Mouse (Mus musculus) spleen, embryonic (tissue): ENCODE measurements at regions not wholly inside any gene's neighbourhood (a gene's known extent, or its start where the extent isn't known, plus 50 kb on each side); places are given as distances from the start of the nearest gene placed in this dataset.
"Not testable (repeated sequence)": the region's sequence is repeated elsewhere in the genome, so short reads cannot be mapped to it uniquely, and the experiment has no call there.

Source experiments
- CTCF ChIA-PET: fragments of 350-600 bp; sonication (Branson Sonifier 250); formaldehyde crosslinking; loops from one replicate; lab custom pipeline; 2022; lab: Charles Lee

DNA sequence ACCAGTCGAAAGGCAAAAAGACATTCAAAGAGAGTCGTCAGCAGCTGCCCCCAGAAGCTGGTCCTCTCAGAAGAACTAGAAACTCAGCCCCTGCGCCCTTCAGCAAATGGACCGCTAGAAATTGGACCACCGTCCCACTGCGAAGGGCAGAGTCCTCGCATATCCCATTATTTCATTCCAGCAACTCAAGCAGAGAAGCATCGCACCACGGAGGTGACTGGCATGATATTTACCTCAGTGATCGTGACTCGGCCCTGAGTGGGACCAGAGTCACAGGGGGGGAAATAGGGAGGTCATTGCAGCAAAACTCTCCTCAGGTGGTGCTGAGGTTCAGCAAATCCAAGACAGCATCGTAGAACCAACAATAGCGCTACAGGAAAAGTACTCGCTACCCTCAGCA, 105.7 kb upstream of the Nt5e start:
- CTCF ChIA-PET, result no interaction called here

- CTCF ChIA-PET, result no interaction called here
Observed at GRCm38 (mm10) chr9:88221850-88222353, 105.1 kb upstream of the Nt5e start.

DNA sequence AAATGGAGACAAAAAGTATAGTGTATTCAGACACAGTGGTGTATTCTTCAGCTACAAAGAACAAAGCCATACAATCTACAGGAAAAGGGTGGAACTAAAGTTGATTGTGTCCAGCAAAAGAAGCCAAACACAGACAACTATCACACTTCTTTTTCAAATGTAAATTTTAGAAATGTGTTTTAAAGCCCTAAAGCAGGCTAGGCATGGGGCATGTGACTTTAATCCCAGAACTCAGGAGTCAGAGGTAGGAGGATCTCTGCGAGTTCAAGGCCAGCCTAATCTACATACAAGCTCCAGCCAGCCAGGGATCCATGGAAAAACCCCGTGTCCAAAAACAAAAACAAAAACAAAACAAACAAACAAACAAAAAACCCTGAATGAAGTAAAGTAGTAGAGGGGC, 89.9 kb upstream of the Nt5e start:
- CTCF ChIA-PET, result no interaction called here

DNA sequence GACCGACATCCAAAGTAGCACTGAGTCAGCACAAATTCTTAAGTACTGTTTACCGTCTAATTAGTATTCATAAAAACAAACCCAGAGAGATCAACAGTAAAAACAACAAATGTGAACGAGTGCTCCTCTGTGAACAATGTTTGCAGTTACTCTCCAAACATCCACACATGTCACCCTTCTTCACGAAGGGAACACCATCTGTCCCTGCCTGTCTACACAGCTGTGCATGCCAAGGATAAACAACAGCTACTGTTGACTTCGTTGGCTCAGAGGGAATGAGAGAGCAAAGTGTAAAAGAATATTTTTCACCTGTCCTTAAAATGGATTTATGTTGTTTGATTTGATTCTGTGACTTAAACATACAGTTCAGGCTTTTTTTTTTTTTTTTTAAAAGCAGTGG, 88.7 kb upstream of the Nt5e start:
- CTCF ChIA-PET, result no interaction called here

DNA sequence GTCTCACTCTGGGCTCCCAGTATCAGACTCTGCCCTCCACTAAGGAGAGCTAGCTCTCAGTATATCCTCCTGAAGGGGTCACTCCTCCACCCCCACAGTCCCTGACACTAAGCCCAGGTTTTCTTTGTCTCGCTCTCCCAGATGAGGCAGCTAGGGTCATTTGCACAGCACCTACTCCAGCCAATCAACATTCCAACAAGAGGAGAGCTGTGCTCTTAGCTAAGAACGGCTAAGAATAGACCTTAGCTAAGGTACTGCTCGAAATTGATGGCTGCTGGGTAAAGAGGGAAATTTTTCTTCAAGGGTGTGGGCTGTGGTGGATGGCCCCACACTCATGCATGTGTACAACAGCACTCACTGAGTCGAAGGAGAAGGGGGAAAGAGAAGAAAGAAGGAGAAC, 86.3 kb upstream of the Nt5e start:
- CTCF ChIA-PET, result interaction anchor here (0.8 kb wide), 1 partner anchor 282 kb away, joined by 6 read pairs; no protein-coding TSS in a partner anchor

- CTCF ChIA-PET, result interaction anchor here (0.5 to 0.8 kb wide), 2 partner anchors 159 to 281 kb away, joined by 3 to 6 read pairs; no protein-coding TSS in a partner anchor
Observed at GRCm38 (mm10) chr9:88241203-88241995, 85.6 kb upstream of the Nt5e start.

DNA sequence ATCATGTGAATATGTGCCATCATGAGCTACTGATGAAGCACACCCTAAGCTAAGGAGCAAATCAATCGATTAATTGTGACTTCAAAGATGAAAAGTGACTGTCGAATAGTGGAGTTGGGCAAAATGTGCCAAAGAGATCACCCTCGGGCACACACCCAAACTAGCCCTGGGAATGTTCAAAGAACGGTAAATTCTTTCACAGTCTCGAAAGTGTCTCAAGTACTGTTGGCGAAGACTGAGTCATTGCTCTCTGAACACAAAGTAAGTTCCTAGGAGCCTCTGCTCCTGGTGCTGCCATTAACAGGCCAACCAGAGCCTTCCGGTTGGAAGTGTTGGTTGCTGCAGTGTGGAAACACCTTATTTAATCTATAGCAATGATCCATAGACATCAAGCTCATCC, 84.5 kb upstream of the Nt5e start:
- CTCF ChIA-PET, result no interaction called here

DNA sequence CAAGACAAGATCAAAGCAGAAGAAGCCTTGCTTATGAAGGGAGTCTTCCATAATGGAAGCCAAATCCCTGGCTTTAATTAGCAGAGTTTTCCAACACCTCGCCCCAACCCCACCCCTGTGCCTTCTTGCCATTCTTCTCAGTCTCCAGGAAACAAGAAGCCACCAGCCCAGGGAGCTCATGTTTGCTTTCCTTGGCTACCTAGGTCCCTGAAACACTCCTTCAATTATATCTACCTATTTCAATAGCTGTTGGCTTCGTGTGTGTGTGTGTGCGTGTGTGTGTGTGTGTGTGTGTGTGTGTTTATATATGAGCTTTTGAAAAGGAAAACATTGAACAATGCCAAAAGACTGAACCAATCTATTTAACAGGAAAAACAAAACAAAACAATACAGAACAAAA, 82.5 kb upstream of the Nt5e start:
- CTCF ChIA-PET, result no interaction called here

GRCm38 (mm10) chr9:88255948-88256347, 71.0 kb upstream of the Nt5e start:
- CTCF ChIA-PET, result no interaction called here

- CTCF ChIA-PET, result no interaction called here
Observed at GRCm38 (mm10) chr9:88259627-88260026, 67.4 kb upstream of the Nt5e start.

- CTCF ChIA-PET, result no interaction called here
Observed at GRCm38 (mm10) chr9:88260072-88260635, 66.8 kb upstream of the Nt5e start.

GRCm38 (mm10) chr9:88262461-88262860, 64.5 kb upstream of the Nt5e start:
- CTCF ChIA-PET, result no interaction called here

DNA sequence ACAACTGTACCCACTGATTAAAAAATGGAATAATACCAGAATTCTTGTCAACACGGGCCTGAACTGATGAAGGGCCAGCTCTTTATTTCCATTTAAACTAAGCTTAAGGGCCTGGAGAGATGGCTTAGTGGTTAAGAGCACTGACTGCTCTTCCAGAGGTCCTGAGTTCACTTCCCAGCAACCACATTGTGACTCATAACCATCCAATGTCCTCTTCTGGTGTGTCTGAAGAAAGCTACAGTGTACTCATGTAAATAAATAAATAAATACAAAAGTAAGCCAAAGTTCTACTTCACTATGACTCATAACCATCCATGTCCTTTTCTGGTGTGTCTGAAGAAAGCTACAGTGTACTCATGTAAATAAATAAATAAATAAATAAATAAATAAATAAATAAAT, 60.7 kb upstream of the Nt5e start:
- CTCF ChIA-PET, result not testable (repeated sequence)

GRCm38 (mm10) chr9:88268811-88269210, 58.2 kb upstream of the Nt5e start:
- CTCF ChIA-PET, result no interaction called here

DNA sequence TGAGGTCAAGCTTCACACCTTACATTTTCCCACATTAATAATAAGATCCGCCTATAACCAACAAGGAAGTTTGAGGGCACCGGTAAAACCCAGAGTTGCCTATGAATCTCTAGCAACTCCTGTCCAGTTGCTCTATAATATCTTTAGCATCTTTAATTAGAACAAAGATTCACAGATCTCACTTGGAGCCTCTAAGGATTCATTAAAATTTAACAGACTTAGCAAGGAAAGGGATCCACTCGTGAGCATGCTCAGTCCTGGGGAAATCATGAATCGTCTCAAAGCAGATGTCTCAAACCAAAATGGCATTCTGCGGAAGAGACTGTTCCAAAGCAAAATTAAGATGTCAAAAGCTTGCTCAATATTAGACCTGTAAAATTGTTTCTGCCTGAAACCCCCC, 57.8 kb upstream of the Nt5e start:
- CTCF ChIA-PET, result no interaction called here

DNA sequence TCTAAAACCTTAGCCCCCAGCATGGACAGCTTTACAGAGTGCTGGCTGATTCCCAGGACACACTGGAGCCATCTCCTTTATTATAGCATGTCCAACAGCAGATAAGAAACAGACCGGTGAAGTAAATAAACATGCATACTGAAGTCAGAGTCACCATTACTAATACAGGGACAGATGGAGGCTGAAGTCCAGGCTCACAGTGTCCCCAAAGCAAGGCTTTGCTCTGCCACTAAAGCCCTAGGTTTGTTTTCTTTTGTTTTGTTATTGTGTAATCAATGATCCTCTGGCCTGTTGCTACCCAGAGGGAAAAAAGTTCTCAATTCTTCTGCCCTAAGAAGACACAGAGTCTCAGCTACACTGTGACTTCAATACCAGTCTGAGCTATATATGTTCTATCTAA, 56.2 kb upstream of the Nt5e start:
- CTCF ChIA-PET, result no interaction called here

DNA sequence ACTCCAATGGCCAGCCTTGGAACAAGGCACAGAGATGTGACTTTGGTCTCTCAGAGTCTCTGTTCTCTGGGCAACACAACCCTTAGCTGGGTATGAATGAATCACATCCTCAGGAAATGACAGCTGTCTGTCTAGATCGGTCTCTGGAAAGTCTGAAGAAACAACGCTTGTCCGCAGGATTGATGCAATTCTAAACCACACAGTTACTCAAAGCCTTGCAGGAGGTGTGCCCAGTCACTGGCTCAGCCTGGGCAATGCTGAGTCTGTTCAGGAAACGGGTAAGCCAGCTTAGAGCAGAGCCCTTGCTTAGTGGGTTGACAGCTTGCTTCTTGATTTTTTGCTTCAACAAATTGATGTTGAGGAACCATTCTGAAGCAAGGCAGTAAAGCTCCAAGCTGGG, 53.7 kb upstream of the Nt5e start:
- CTCF ChIA-PET, result no interaction called here

GRCm38 (mm10) chr9:88274040-88274439, 53.0 kb upstream of the Nt5e start:
- CTCF ChIA-PET, result no interaction called here

DNA sequence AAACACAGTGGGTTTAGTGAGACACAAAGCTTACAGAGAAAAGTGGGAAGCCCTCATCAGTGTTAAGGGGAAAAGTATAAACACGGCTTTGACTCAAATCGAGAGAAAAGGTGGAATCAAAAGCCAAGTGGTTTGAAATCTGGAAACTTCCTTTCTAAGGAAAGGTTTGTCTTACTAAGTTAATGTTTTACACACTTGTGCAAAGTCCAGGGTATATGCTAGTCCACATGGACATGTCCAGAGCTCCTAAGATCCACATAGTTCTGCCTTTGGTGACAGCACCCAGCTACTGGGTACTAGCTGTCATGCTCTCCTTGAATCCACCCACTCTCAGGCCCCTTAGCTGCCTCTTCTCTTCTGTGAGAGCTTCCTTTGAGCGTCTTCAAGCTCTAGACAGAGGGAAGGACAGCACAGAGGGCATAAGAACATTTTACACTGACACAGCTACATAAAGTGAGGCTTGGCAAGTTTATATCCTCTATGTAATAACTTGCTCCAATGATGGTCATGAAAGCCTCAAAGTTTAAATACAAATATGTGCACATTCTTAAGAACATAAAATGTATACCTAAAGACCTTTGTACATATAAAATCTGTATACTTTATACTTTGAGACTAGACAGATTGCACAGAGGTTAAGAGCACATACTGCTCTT, 52.2 kb upstream of the Nt5e start:
- CTCF ChIA-PET, result no interaction called here

DNA sequence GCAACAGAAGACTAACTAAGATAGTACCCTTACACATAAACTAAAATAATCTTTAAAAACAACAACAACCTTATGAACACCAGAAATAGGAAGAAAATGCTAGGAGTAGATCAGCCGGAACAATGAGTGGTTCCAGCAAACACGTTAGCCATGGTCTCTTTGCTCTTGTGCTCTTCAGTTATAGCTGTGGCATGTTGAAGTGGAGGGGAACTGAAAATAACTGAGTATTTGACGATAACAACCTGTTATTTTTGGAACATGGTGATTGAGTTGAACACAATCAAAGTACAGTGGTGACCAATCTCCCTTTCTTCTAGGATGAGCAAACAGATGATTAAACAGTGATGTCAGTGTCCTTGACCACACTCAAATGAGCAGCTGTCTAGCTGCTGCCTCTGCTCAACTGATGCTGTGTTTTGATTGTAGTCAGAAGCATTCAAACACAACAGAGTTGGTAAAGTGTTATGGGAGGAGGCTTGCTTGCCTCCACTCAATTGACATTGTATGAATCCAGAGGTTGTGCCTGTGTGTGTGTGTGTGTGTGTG, 50.9 kb upstream of the Nt5e start:
- CTCF ChIA-PET, result no interaction called here

- CTCF ChIA-PET, result no interaction called here
Observed at GRCm38 (mm10) chr9:88277031-88277430, 50.0 kb upstream of the Nt5e start.
